In the genomic region with DNA sequence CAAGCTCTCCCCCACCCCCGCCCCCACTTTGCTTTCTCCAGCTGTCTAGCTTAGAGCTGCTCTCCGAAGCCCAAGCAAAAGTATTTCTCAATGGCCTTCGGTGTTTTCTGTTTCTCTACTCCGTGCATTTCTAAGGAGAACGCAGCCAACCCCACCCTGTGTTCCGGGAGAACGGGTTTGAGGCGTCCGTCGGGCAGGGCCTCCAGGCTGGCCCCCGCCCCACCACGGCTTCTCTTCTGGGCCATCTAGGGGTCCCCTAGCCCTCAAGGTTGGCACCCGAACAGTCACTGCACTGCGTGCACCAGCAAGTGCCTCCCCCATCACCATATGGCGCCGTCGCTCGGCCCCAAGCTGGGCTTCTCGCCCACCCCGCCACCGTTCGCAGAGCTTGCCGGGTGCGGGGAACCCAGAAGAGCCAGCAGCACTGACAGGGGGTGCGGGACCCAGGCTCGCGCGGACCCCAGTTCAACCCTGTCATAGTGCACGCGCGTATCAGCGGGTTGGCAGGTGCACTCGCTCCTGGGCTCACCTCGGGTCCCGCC, we compare ENCODE assay signal across 8 mouse cellular contexts. TPM values are rescaled to one million over a fixed set of nuclear protein-coding genes. Genes with fewer than 3 reads are reported as not detected.
DNase-seq lines count a peak whose midpoint lies in the region; ATAC-seq and TF ChIP-seq lines count a peak whose summit lies in the region.

No protein-coding gene starts in this region.

- TF ChIP-seq EP300 in ES-Bruce4 (IDR thresholded peaks at IDR 0.05; ENCODE audit: insufficient read depth, low read depth, low read length), result no peak

- no peaks in the 10 kb centered on the region for H3K4me1 ChIP-seq in ES-Bruce4 (ENCODE audit: control insufficient read depth, insufficient read depth, low read length)
- H3K4me1 ChIP-seq in forebrain, embryonic 16.5 days (replicated peaks; ENCODE audit: control insufficient read depth, insufficient read depth, low read length), result peaks cover 11% of the 10 kb centered on the region
- H3K4me1 ChIP-seq in intestine, embryonic 16.5 days (ENCODE audit: control insufficient read depth, insufficient read depth, low read length), result peaks cover 9% of the 10 kb centered on the region; the same call in 1 of the 2 replicates
- peaks cover 6% of the 10 kb centered on the region for H3K4me1 ChIP-seq in liver, embryonic 11.5 days (replicated peaks; ENCODE audit: control insufficient read depth, insufficient read depth, low read length)
- H3K4me1 ChIP-seq in midbrain, postnatal 0 days (ENCODE audit: insufficient read depth, low read length), result no peaks in the 10 kb centered on the region

- DNase-seq in adrenal gland, adult 18-20 months (ENCODE audit: low spot score in 2 of 2), result peak; percentile 51
- no peak for DNase-seq in adrenal gland, postnatal 14 days
- peak; percentile 43 for DNase-seq in liver, embryonic 11.5 days (ENCODE audit: low spot score)
- DNase-seq in midbrain, postnatal 0 days (ENCODE audit: low spot score), result peak; percentile 41
- no peak for DNase-seq in embryo, embryonic 9.5 days (ENCODE audit: extremely low spot score)

- peak overlapping the region; percentile 77 for H3K4me3 ChIP-seq in ES-Bruce4 (ENCODE audit: low read depth, low read length)
- H3K4me3 ChIP-seq in forebrain, embryonic 16.5 days (replicated peaks; ENCODE audit: low read length), result peak overlapping the region; percentile 57
- H3K4me3 ChIP-seq in intestine, embryonic 16.5 days (ENCODE audit: low read length), result peak overlapping the region; percentile 81
- H3K4me3 ChIP-seq in liver, embryonic 11.5 days (ENCODE audit: low read depth, low read length), result peak overlapping the region; percentile 72
- peak overlapping the region; percentile 68 for H3K4me3 ChIP-seq in midbrain, postnatal 0 days (ENCODE audit: low read depth, low read length)

- peak overlapping the region; percentile 81 for H3K4me2 ChIP-seq in forebrain, embryonic 16.5 days (ENCODE audit: low read length)
- H3K4me2 ChIP-seq in intestine, embryonic 16.5 days (ENCODE audit: low read depth, low read length), result peak overlapping the region; percentile 97
- H3K4me2 ChIP-seq in liver, embryonic 11.5 days, result peak overlapping the region; percentile 100
- H3K4me2 ChIP-seq in midbrain, postnatal 0 days (ENCODE audit: low read depth, low read length, poor library complexity, severe bottlenecking), result peak overlapping the region; percentile 81

- no peaks in the 10 kb centered on the region for H3K36me3 ChIP-seq in ES-Bruce4 (ENCODE audit: control insufficient read depth, insufficient read depth, low read length, poor library complexity, severe bottlenecking)
- H3K36me3 ChIP-seq in forebrain, embryonic 16.5 days (ENCODE audit: control insufficient read depth, insufficient read depth), result 0 out of 2 replicates have a peak, but pooled peaks cover 2% of the 10 kb centered on the region
- 0 out of 2 replicates have a peak, but pooled peaks cover 2% of the 10 kb centered on the region for H3K36me3 ChIP-seq in intestine, embryonic 16.5 days (ENCODE audit: control insufficient read depth, insufficient read depth, low read length)
- H3K36me3 ChIP-seq in liver, embryonic 11.5 days (ENCODE audit: control insufficient read depth, insufficient read depth, low read length), result no peaks in the 10 kb centered on the region
- 0 out of 2 replicates have a peak, but pooled peaks cover 7% of the 10 kb centered on the region for H3K36me3 ChIP-seq in midbrain, postnatal 0 days (ENCODE audit: insufficient read depth, low read length)

- no peaks in the 10 kb centered on the region for H3K9me3 ChIP-seq in ES-Bruce4 (replicated peaks; ENCODE audit: control insufficient read depth, insufficient read depth, low read length, poor library complexity, severe bottlenecking)
- H3K9me3 ChIP-seq in forebrain, embryonic 16.5 days (ENCODE audit: control insufficient read depth, low read length), result no peaks in the 10 kb centered on the region
- no peaks in the 10 kb centered on the region for H3K9me3 ChIP-seq in intestine, embryonic 16.5 days (ENCODE audit: control insufficient read depth, low read length)
- H3K9me3 ChIP-seq in liver, embryonic 11.5 days (ENCODE audit: control insufficient read depth, low read length), result no peaks in the 10 kb centered on the region
- no peaks in the 10 kb centered on the region for H3K9me3 ChIP-seq in midbrain, postnatal 0 days (ENCODE audit: low read length)

- no peak for TF ChIP-seq POLR2A in ES-Bruce4 (IDR thresholded peaks at IDR 0.05; ENCODE audit: insufficient read depth, low read length)

- WGBS in forebrain, embryonic 16.5 days, result 1% methylated on average over 35 of the region's 35 CpGs
- 2% methylated on average over 35 of the region's 35 CpGs for WGBS in intestine, embryonic 16.5 days
- 2% methylated on average over 35 of the region's 35 CpGs for WGBS in liver, embryonic 11.5 days
- WGBS in midbrain, postnatal 0 days, result 2% methylated on average over 35 of the region's 35 CpGs

- no peak overlapping the region for H3K27ac ChIP-seq in ES-Bruce4 (ENCODE audit: insufficient read depth, low read length)
- H3K27ac ChIP-seq in forebrain, embryonic 16.5 days (ENCODE audit: low read length), result peak overlapping the region; percentile 91
- peak overlapping the region; percentile 77 for H3K27ac ChIP-seq in intestine, embryonic 16.5 days (ENCODE audit: low read length)
- peak overlapping the region; percentile 22; the same call in 1 of the 2 replicates for H3K27ac ChIP-seq in liver, embryonic 11.5 days (ENCODE audit: low read depth, low read length)
- H3K27ac ChIP-seq in midbrain, postnatal 0 days (ENCODE audit: low read depth, low read length), result peak overlapping the region; percentile 27

- H3K9ac ChIP-seq in ES-Bruce4 (ENCODE audit: low read depth, poor library complexity, severe bottlenecking), result peak overlapping the region; percentile 14
- H3K9ac ChIP-seq in forebrain, embryonic 16.5 days (replicated peaks; ENCODE audit: low read depth, low read length), result peak overlapping the region; percentile 79
- H3K9ac ChIP-seq in intestine, embryonic 16.5 days (ENCODE audit: low read depth, low read length), result peak overlapping the region; percentile 81
- peak overlapping the region; percentile 74 for H3K9ac ChIP-seq in liver, embryonic 11.5 days (ENCODE audit: low read depth, low read length)
- H3K9ac ChIP-seq in midbrain, postnatal 0 days (replicated peaks; ENCODE audit: low read length, poor library complexity, severe bottlenecking), result peak overlapping the region; percentile 73

- ATAC-seq in forebrain, embryonic 16.5 days, result peak; percentile 86
- peak; percentile 58 for ATAC-seq in intestine, embryonic 16.5 days
- ATAC-seq in liver, embryonic 11.5 days (replicated peaks; ENCODE audit: low FRiP score), result peak; percentile 45
- ATAC-seq in midbrain, postnatal 0 days (ENCODE audit: low FRiP score), result peak; percentile 78

- H3K27me3 ChIP-seq in ES-Bruce4 (ENCODE audit: control insufficient read depth, insufficient read depth, low read length, poor library complexity, severe bottlenecking), result no peaks in the 10 kb centered on the region
- no peaks in the 10 kb centered on the region for H3K27me3 ChIP-seq in forebrain, embryonic 16.5 days (replicated peaks; ENCODE audit: control insufficient read depth, insufficient read depth, low read length)
- H3K27me3 ChIP-seq in intestine, embryonic 16.5 days (replicated peaks; ENCODE audit: control insufficient read depth, insufficient read depth, low read length), result no peaks in the 10 kb centered on the region
- no peaks in the 10 kb centered on the region for H3K27me3 ChIP-seq in liver, embryonic 11.5 days (replicated peaks; ENCODE audit: control insufficient read depth, insufficient read depth, low read length)
- no peaks in the 10 kb centered on the region for H3K27me3 ChIP-seq in midbrain, postnatal 0 days (ENCODE audit: insufficient read depth, low read length)

- no peak for TF ChIP-seq CTCF in ES-Bruce4 (IDR thresholded peaks at IDR 0.05; ENCODE audit: low read depth, low read length)
- TF ChIP-seq CTCF in midbrain, postnatal 0 days (IDR thresholded peaks at IDR 0.05), result no peak

RNA-seq across cellular contexts. Expression of a gene that starts 0.4 kb away (rescaled TPM):
- total RNA-seq in adrenal gland, adult 18-20 months (2021), result 10 to 100 TPM; 40.6 to 43.4 TPM
- 30.2 and 35.6 TPM in 2 replicates for total RNA-seq in adrenal gland, postnatal 14 days (2021)
- polyA plus RNA-seq in ES-Bruce4 (2011; ENCODE audit: insufficient read depth, insufficient read length, low read depth, missing spikeins), result 5.7 and 7.8 TPM in 2 replicates
- 37.4 and 39.5 TPM in 2 replicates for polyA plus RNA-seq in forebrain, embryonic 16.5 days (2015; fragmentation: Nextera tagmentation; extraction: Ambion mirVana)
- polyA plus RNA-seq in intestine, embryonic 16.5 days (2015; fragmentation: Nextera tagmentation; extraction: Ambion mirVana), result 47.5 and 47.9 TPM in 2 replicates
- polyA plus RNA-seq in liver, embryonic 11.5 days (2014; fragmentation: Nextera tagmentation; extraction: Ambion mirVana), result 5.7 and 7.3 TPM in 2 replicates
- total RNA-seq in midbrain, postnatal 0 days (2014; rRNA removed), result 15.9 and 26.0 TPM in 2 replicates
- 17.4 and 18.1 TPM in 2 replicates for polyA plus RNA-seq in midbrain, postnatal 0 days (2015; fragmentation: Nextera tagmentation; extraction: Ambion mirVana)

RNA-seq across cellular contexts. Expression of a gene that starts 9.7 kb away (rescaled TPM):
- 10 to 100 TPM; 10.7 to 11.2 TPM for total RNA-seq in adrenal gland, adult 18-20 months (2021)
- 6.5 and 8.5 TPM in 2 replicates for total RNA-seq in adrenal gland, postnatal 14 days (2021)
- polyA plus RNA-seq in ES-Bruce4 (2011; ENCODE audit: insufficient read depth, insufficient read length, low read depth, missing spikeins), result 2.9 and 4.9 TPM in 2 replicates
- 5.4 and 11.9 TPM in 2 replicates for polyA plus RNA-seq in forebrain, embryonic 16.5 days (2015; fragmentation: Nextera tagmentation; extraction: Ambion mirVana)
- polyA plus RNA-seq in intestine, embryonic 16.5 days (2015; fragmentation: Nextera tagmentation; extraction: Ambion mirVana), result 2.6 and 3.5 TPM in 2 replicates
- polyA plus RNA-seq in liver, embryonic 11.5 days (2014; fragmentation: Nextera tagmentation; extraction: Ambion mirVana), result 2.2 and 2.9 TPM in 2 replicates
- total RNA-seq in midbrain, postnatal 0 days (2014; rRNA removed), result 6.6 and 12.2 TPM in 2 replicates
- polyA plus RNA-seq in midbrain, postnatal 0 days (2015; fragmentation: Nextera tagmentation; extraction: Ambion mirVana), result 4.7 and 5.2 TPM in 2 replicates

RNA-seq across cellular contexts. Expression of a gene that starts 9.8 kb away (rescaled TPM):
- 100 to 1,000 TPM; 280 to 531 TPM for total RNA-seq in adrenal gland, adult 18-20 months (2021)
- total RNA-seq in adrenal gland, postnatal 14 days (2021), result 203 and 258 TPM in 2 replicates
- polyA plus RNA-seq in ES-Bruce4 (2011; ENCODE audit: insufficient read depth, insufficient read length, low read depth, missing spikeins), result 19.9 and 21.4 TPM in 2 replicates
- polyA plus RNA-seq in forebrain, embryonic 16.5 days (2015; fragmentation: Nextera tagmentation; extraction: Ambion mirVana), result 47.7 and 54.8 TPM in 2 replicates
- polyA plus RNA-seq in intestine, embryonic 16.5 days (2015; fragmentation: Nextera tagmentation; extraction: Ambion mirVana), result 93.9 and 97.0 TPM in 2 replicates
- polyA plus RNA-seq in liver, embryonic 11.5 days (2014; fragmentation: Nextera tagmentation; extraction: Ambion mirVana), result 45.0 and 51.0 TPM in 2 replicates
- 32.1 and 50.9 TPM in 2 replicates for total RNA-seq in midbrain, postnatal 0 days (2014; rRNA removed)
- 44.2 and 50.1 TPM in 2 replicates for polyA plus RNA-seq in midbrain, postnatal 0 days (2015; fragmentation: Nextera tagmentation; extraction: Ambion mirVana)

RNA-seq across cellular contexts. Expression of a gene that starts 19.3 kb away (rescaled TPM):
- total RNA-seq in adrenal gland, adult 18-20 months (2021), result 10 to 100 TPM; 19.4 to 22.3 TPM
- 25.5 and 31.0 TPM in 2 replicates for total RNA-seq in adrenal gland, postnatal 14 days (2021)
- 5.4 and 5.6 TPM in 2 replicates for polyA plus RNA-seq in ES-Bruce4 (2011; ENCODE audit: insufficient read depth, insufficient read length, low read depth, missing spikeins)
- 74.1 and 89.9 TPM in 2 replicates for polyA plus RNA-seq in forebrain, embryonic 16.5 days (2015; fragmentation: Nextera tagmentation; extraction: Ambion mirVana)
- 5.2 and 6.2 TPM in 2 replicates for polyA plus RNA-seq in intestine, embryonic 16.5 days (2015; fragmentation: Nextera tagmentation; extraction: Ambion mirVana)
- 6.1 and 7.2 TPM in 2 replicates for polyA plus RNA-seq in liver, embryonic 11.5 days (2014; fragmentation: Nextera tagmentation; extraction: Ambion mirVana)
- 129 and 165 TPM in 2 replicates for total RNA-seq in midbrain, postnatal 0 days (2014; rRNA removed)
- polyA plus RNA-seq in midbrain, postnatal 0 days (2015; fragmentation: Nextera tagmentation; extraction: Ambion mirVana), result 129 and 136 TPM in 2 replicates

RNA-seq across cellular contexts. Expression of a gene that starts 38.0 kb away (rescaled TPM):
- 10 to 100 TPM; 12.3 to 14.2 TPM for total RNA-seq in adrenal gland, adult 18-20 months (2021)
- total RNA-seq in adrenal gland, postnatal 14 days (2021), result 13.1 and 13.7 TPM in 2 replicates
- polyA plus RNA-seq in ES-Bruce4 (2011; ENCODE audit: insufficient read depth, insufficient read length, low read depth, missing spikeins), result 8.5 TPM in 2 replicates
- 9.0 and 12.5 TPM in 2 replicates for polyA plus RNA-seq in forebrain, embryonic 16.5 days (2015; fragmentation: Nextera tagmentation; extraction: Ambion mirVana)
- polyA plus RNA-seq in intestine, embryonic 16.5 days (2015; fragmentation: Nextera tagmentation; extraction: Ambion mirVana), result 5.9 and 6.5 TPM in 2 replicates
- polyA plus RNA-seq in liver, embryonic 11.5 days (2014; fragmentation: Nextera tagmentation; extraction: Ambion mirVana), result 9.8 and 11.9 TPM in 2 replicates
- total RNA-seq in midbrain, postnatal 0 days (2014; rRNA removed), result 33.7 and 38.6 TPM in 2 replicates
- 7.1 and 8.0 TPM in 2 replicates for polyA plus RNA-seq in midbrain, postnatal 0 days (2015; fragmentation: Nextera tagmentation; extraction: Ambion mirVana)

Comparison
In these comparisons a context has a peak if more than half of its experiments do, and no peak if none do; other contexts are left out.
1. DNase-seq: peak in adrenal gland, adult 18-20 months (2 of 2), liver, embryonic 11.5 days (single experiment) and midbrain, postnatal 0 days (single experiment); none in adrenal gland, postnatal 14 days (single experiment) and embryo, embryonic 9.5 days (single experiment).
2. H3K9ac ChIP-seq: peak in every context shown above with its lines; median percentile 81 in intestine, embryonic 16.5 days; 79 in forebrain, embryonic 16.5 days; 74 in liver, embryonic 11.5 days; 73 in midbrain, postnatal 0 days; 14 in ES-Bruce4.
3. Peak in every context shown above with its lines, with median percentiles within 50 percentile points of each other: H3K4me3 ChIP-seq, ATAC-seq and H3K4me2 ChIP-seq.